Mouse (Mus musculus) ES-Bruce4 (cell line): ENCODE data around the gene BC029722. TPM values are rescaled to one million over a fixed set of nuclear protein-coding genes. Genes with fewer than 3 reads are reported as not detected.

Experiments used
- H3K27ac ChIP-seq: 2 replicates; pipeline ENCODE4 v1.5.1; 2012; ENCODE audit warnings: low read length, inconsistent platforms; ENCODE audit not compliant: insufficient read depth
- H3K27me3 ChIP-seq: 2 replicates; pipeline ENCODE4 v1.6.1; 2012; ENCODE audit warnings: mild to moderate bottlenecking, low read length, inconsistent platforms; ENCODE audit not compliant: control insufficient read depth, poor library complexity, insufficient read depth, severe bottlenecking
- H3K36me3 ChIP-seq: 2 replicates; pipeline ENCODE4 v1.6.1; 2012; ENCODE audit warnings: inconsistent platforms, mild to moderate bottlenecking, low read length, moderate library complexity; ENCODE audit not compliant: control insufficient read depth, poor library complexity, insufficient read depth, severe bottlenecking
- H3K4me1 ChIP-seq: one replicate; pipeline ENCODE4 v1.8.1; 2011; ENCODE audit warnings: low read length; ENCODE audit not compliant: control insufficient read depth, insufficient read depth
- H3K4me3 ChIP-seq: 2 replicates; pipeline ENCODE4 v1.5.1; 2011; ENCODE audit warnings: low read depth, mild to moderate bottlenecking, low read length
- H3K9ac ChIP-seq: 2 replicates; pipeline ENCODE4 v1.6.1; 2012; ENCODE audit warnings: low read depth, mild to moderate bottlenecking, inconsistent platforms; ENCODE audit not compliant: poor library complexity, severe bottlenecking
- H3K9me3 ChIP-seq: replicated peaks from 2 replicates; pipeline ENCODE4 v1.6.1; 2012; ENCODE audit warnings: mild to moderate bottlenecking, low read length, inconsistent platforms; ENCODE audit not compliant: control insufficient read depth, poor library complexity, insufficient read depth, severe bottlenecking
- CTCF ChIP-seq: IDR thresholded peaks from one replicate; pipeline ENCODE4 v1.8.1; 2011; ENCODE audit warnings: low read depth, low read length
- EP300 ChIP-seq: IDR thresholded peaks from 2 replicates; pipeline ENCODE4 v1.6.1; 2011; ENCODE audit warnings: low read depth, low read length; ENCODE audit not compliant: insufficient read depth
- POLR2A ChIP-seq: IDR thresholded peaks from one replicate; pipeline ENCODE4 v1.8.1; 2011; ENCODE audit warnings: low read length; ENCODE audit not compliant: insufficient read depth
- polyA plus RNA-seq: library from polyadenylated mRNA; stranded (reverse); fragments of >200 nt; gene quantifications from 2 replicates; pipeline ENCODE4 v1.2.4, GENCODE M21; 2011; ENCODE audit warnings: low read depth; ENCODE audit not compliant: missing spikeins, insufficient read depth, insufficient read length

BC029722 gene
- polyA plus RNA-seq, 1 experiment: 11.2 TPM

DNA sequence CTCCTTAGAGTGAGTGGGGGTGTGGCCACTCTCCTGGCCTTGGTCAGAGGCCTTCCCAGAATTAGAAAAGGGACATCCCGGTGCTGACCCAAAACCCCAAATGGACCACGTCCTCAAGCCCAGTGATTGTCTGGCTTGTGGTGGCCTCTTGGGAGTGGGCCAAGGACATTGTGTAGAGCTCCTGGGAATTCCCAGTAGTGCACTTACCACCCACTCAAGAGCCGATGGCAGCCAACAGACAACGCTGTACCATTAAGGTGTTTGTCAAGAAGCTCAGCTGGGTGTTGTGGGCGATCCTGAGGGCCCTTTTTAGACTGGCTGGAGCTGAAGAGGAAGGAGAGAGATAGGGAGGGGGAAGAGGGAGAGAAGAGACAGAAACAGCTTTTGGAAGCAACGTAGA is 34.7 kb downstream of the BC029722 start:
- H3K4me1 ChIP-seq: no peaks in the 10 kb centered on the region
- TF ChIP-seq POLR2A (no peak), CTCF (no peak), EP300 (no peak)
- H3K4me3 ChIP-seq: no peak overlapping the region

DNA sequence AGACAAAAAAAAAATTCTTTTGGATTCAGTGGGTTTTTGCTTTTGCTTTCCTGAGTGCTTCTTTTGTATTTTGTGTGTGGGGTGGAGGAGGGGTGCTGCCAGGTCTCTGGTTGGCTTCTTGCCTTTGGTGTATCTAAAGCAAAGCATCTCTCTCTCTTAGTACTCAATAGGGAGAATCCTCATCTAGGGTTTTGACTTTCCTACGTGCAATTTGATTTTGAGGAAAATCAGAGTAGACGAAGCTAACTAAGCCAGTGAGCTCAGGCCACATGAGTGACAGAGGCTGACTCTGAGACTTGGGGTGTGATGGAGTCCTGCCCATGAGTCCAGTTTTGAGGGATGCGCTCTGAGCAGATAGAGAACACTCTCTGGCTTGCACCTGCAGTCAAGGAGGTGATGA is 39.7 kb downstream of the BC029722 start:
- Histone ChIP-seq H3K9me3 (no peaks in the 10 kb centered on the region), H3K9ac (no peak overlapping the region), H3K27ac (no peak overlapping the region), H3K36me3 (no peaks in the 10 kb centered on the region), H3K4me1 (peaks cover 2% of the 10 kb centered on the region), H3K27me3 (peaks cover 8% of the 10 kb centered on the region), H3K4me3 (no peak overlapping the region)
- TF ChIP-seq EP300 (no peak), POLR2A (no peak), CTCF (no peak)

More for the DNA sequence above, 34.7 kb downstream of the BC029722 start:
- H3K9me3 ChIP-seq: no peaks in the 10 kb centered on the region
- no peak overlapping the region for H3K9ac ChIP-seq
- no peaks in the 10 kb centered on the region for H3K36me3 ChIP-seq
- no peaks in the 10 kb centered on the region for H3K27me3 ChIP-seq
- H3K27ac ChIP-seq: no peak overlapping the region

DNA sequence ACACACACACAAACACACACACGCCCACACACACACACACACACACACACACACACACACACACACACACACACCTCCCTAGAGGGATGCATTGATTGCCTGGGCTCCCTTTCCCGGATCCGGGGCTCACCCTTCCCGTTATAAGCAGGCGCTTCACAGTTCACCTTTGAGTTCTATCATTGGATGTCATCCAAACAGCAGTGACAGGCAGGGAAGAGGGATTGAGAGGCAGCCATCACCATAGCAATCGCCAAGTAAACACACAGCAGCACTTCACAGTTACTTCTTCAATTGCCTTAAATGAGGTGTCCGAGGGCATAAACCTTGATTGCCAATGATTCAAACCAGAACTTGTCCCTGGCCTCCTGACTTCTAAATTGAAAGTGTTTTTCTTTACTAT is 40.2 kb downstream of the BC029722 start:
- no peak overlapping the region for H3K9ac ChIP-seq
- no peaks in the 10 kb centered on the region for H3K36me3 ChIP-seq
- peaks cover 2% of the 10 kb centered on the region for H3K4me1 ChIP-seq
- H3K27ac ChIP-seq: no peak overlapping the region
- TF ChIP-seq EP300 (no peak), CTCF (no peak), POLR2A (no peak)
- peaks cover 9% of the 10 kb centered on the region for H3K27me3 ChIP-seq
- H3K9me3 ChIP-seq: no peaks in the 10 kb centered on the region
- H3K4me3 ChIP-seq: no peak overlapping the region

DNA sequence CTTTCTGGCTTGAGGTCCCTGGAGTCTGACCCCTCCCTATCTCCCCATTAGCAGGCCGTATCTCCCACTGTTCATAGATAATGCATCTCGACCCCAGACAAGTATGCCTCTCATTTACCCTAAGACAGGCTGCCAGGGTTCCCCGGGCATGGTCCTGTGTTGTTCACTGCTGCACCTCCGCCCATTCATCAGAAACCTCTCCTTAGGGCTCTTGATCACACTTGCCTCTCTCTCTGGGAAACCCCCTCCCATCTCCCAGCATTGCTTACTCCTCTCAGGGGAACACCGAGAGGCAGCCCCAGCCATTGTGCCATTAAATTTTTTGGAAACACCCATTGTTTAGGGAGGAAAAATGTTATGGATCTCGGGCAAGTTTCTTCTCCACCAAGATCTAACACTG is 41.2 kb downstream of the BC029722 start:
- Histone ChIP-seq H3K4me3 (no peak overlapping the region), H3K27me3 (peaks cover 11% of the 10 kb centered on the region), H3K36me3 (no peaks in the 10 kb centered on the region), H3K4me1 (peaks cover 2% of the 10 kb centered on the region), H3K9me3 (no peaks in the 10 kb centered on the region), H3K27ac (no peak overlapping the region), H3K9ac (no peak overlapping the region)
- TF ChIP-seq EP300 (no peak), POLR2A (no peak), CTCF (no peak)

DNA sequence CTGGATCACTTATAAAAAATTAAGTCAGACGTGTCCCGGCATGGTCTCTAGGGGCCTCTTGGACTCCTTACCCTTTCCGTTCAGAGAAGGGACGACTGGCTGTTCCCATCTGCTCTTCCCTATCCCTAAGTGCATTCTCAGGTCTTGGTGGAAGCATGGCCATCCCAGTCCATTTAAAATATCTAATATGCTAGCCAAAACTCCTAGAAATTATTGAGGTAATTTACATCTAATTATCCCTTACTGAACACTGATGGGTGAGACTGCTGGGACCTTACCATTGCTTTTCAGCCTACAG is 41.6 kb downstream of the BC029722 start:
- no peak overlapping the region for H3K4me3 ChIP-seq
- no peak overlapping the region for H3K9ac ChIP-seq
- H3K27me3 ChIP-seq: peaks cover 11% of the 10 kb centered on the region
- H3K36me3 ChIP-seq: no peaks in the 10 kb centered on the region
- H3K4me1 ChIP-seq: peaks cover 2% of the 10 kb centered on the region
- no peak for TF ChIP-seq POLR2A
- TF ChIP-seq CTCF: no peak
- TF ChIP-seq EP300: no peak
- H3K9me3 ChIP-seq: no peaks in the 10 kb centered on the region
- H3K27ac ChIP-seq: no peak overlapping the region

DNA sequence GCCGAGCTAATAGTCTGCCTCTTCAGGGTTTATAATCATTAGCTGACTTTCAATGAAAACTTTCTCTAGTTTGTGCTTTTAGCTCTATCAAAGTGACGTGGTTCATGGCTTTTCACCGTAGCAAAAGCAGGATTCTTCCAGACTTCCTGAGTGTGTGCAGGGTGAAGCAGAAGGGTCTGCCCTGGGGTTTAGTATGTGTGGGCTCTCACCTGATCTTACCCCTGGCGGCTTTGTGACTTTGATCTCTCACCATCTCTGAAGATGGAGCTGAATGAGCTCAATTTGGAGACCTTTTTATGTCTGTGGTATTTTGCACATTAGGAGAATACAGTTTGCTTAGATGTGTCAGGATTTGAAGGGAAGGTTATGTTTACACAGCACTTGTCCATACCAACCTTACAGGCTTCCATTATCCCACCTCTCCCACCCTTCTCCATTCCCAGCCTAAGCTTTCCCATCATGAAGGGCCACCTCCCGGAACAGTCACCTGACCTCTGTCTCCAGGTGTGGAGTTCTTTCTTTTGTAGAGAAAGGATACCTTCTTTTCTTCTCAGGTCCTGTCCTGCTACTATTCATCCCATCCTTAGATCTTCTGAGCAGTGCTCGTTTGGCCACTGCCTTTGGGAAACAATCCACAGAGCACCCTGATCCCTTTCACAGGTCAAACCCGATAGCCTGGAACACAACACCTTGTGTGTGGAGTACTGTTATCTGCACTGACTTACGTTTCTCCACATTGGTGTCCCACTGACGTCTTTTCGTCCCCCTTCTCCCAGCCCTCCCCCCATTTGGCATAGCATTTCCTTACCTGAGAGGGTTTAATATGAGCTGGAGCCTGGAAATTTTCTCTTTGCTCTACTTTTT is 42.2 kb downstream of the BC029722 start:
- Histone ChIP-seq H3K9me3 (no peaks in the 10 kb centered on the region), H3K9ac (no peak overlapping the region), H3K27me3 (peaks cover 11% of the 10 kb centered on the region), H3K4me3 (no peak overlapping the region), H3K27ac (no peak overlapping the region), H3K4me1 (peaks cover 2% of the 10 kb centered on the region), H3K36me3 (no peaks in the 10 kb centered on the region)
- TF ChIP-seq CTCF: no peak
- no peak for TF ChIP-seq EP300
- no peak for TF ChIP-seq POLR2A
